Mouse (Mus musculus) bone marrow macrophage, adult 2 months (primary cell): ENCODE measurements around the gene N6amt1.

Source experiments
- CTCF ChIP-seq: IDR thresholded peaks from 2 replicates; pipeline ENCODE4 v1.5.1; 2012; ENCODE audit warnings: low read depth, mild to moderate bottlenecking, low read length, moderate library complexity
- POLR2A ChIP-seq: IDR thresholded peaks from 2 replicates; pipeline ENCODE4 v1.6.1; 2012; ENCODE audit warnings: mild to moderate bottlenecking, low read depth, low read length, borderline replicate concordance

DNA sequence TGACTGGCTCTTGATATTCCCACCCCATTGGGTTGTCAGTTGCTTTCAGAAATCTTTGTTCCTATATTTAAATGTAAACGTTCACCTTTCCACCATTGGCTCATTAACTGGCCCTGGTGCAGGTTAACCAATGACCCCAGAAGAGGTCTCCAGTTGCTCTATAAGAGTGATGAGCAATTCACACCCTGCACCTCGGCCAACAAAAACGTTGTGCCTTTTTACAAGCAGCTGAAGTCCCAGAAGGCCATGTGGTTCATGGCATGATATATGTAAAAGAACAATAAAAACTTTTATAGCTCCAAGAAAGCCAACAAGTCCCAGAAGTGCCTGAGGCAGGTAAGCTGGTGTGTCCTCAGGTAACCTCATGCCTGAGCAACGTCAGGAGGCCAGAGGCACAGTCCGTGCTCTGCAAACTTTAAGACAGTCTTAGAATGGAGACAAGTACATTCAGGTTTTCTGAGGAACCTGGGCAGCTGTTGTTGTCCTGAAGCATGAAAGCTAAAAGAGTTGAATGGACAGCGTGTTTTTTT, 12.9 kb upstream of the N6amt1 start:
- no peak for TF ChIP-seq POLR2A
- no peak for TF ChIP-seq CTCF
